ENCODE assay signal across 8 mouse cellular contexts in the genomic region with DNA sequence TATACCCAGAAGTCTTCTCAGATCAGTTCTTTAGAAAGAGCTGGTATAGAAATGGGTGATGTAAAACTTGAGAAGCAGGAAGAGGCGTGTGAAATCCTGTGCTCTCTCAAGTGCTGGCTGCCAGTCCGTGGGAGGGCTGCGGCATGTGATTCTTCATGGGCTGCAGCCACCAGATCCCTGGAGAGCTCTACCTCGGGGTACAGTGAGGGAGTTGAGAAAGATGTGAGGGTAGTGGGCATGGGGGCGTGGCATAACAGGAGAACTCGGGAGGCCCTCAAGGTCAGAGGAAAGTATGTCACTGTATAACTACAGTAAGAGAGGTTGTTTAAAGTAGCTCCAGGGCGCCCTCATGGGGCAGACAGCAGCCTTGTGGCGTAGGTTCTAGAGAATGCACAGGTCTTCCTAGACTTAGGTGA. TPM values are rescaled to one million over a fixed set of nuclear protein-coding genes. Genes with fewer than 3 reads are reported as not detected.
A peak's percentile ranks its signal among the peaks of the same experiment; 100 is the strongest.
DNase-seq lines count a peak whose midpoint lies in the region; ATAC-seq and TF ChIP-seq lines count a peak whose summit lies in the region.

No protein-coding gene starts in this region.

- no peak overlapping the region for H3K4me3 ChIP-seq in heart, adult 2 months
- H3K4me3 ChIP-seq in ES-E14 (ENCODE audit: insufficient read depth in 1 of 2, low read depth in 1 of 2, low read length in 2 of 2, poor library complexity in 1 of 2, severe bottlenecking in 1 of 2) = no peak overlapping the region
- H3K4me3 ChIP-seq in intestine, embryonic 15.5 days (replicated peaks) = no peak overlapping the region

- no peak overlapping the region for H3K4me2 ChIP-seq in intestine, embryonic 15.5 days (replicated peaks)

- H3K27ac ChIP-seq in heart, adult 2 months = no peak overlapping the region
- no peak overlapping the region for H3K27ac ChIP-seq in ES-E14 (ENCODE audit: insufficient read depth, low read depth, low read length, poor library complexity, severe bottlenecking)
- H3K27ac ChIP-seq in intestine, embryonic 15.5 days = no peak overlapping the region

- no peak for TF ChIP-seq EP300 in heart, adult 2 months (IDR thresholded peaks at IDR 0.05; ENCODE audit: insufficient read depth, low read depth, low read length)

- ATAC-seq in common myeloid progenitor, adult 5-6 weeks (replicated peaks; ENCODE audit: low read depth, poor library complexity, severe bottlenecking) = peak; percentile 19; the same call in 1 of the 2 replicates
- peak; percentile 60; the same call in 1 of the 2 replicates for ATAC-seq in intestine, embryonic 15.5 days

- H3K36me3 ChIP-seq in heart, adult 2 months (ENCODE audit: control insufficient read depth, insufficient read depth, low read length) = no peaks in the 10 kb centered on the region
- no peaks in the 10 kb centered on the region; the same call in 1 of the 2 replicates for H3K36me3 ChIP-seq in ES-E14 (ENCODE audit: control insufficient read depth, insufficient read depth, low read length, poor library complexity, severe bottlenecking)
- no peaks in the 10 kb centered on the region for H3K36me3 ChIP-seq in intestine, embryonic 15.5 days

- H3K79me2 ChIP-seq in heart, adult 2 months (replicated peaks; ENCODE audit: control insufficient read depth, insufficient read depth, low read length) = no peaks in the 10 kb centered on the region

- no peaks in the 10 kb centered on the region for H3K9me3 ChIP-seq in ES-E14 (ENCODE audit: control insufficient read depth, insufficient read depth, low read depth, low read length)
- H3K9me3 ChIP-seq in intestine, embryonic 15.5 days = no peaks in the 10 kb centered on the region

- peak in 1 of 2 experiments; percentile 61 for DNase-seq in heart, adult 2 months
- DNase-seq in heart, adult 8-10 months (ENCODE audit: low spot score) = no peak
- peak; percentile 34 for DNase-seq in ES-E14 (ENCODE audit: low read depth, low spot score)
- peak; percentile 59 for DNase-seq in liver
- DNase-seq in retina, postnatal 1 day = peak; percentile 69
- DNase-seq in cerebellum, adult 8-10 months = no peak

- WGBS in heart, adult 2 months = 19% methylated on average over 8 of the region's 8 CpGs
- 26% methylated on average over 8 of the region's 8 CpGs for WGBS in intestine, embryonic 15.5 days

- no peaks in the 10 kb centered on the region for H3K27me3 ChIP-seq in heart, adult 2 months (ENCODE audit: control insufficient read depth, insufficient read depth, low read length)
- no peaks in the 10 kb centered on the region for H3K27me3 ChIP-seq in intestine, embryonic 15.5 days (replicated peaks)

- H3K4me1 ChIP-seq in heart, adult 2 months (ENCODE audit: control insufficient read depth, insufficient read depth, low read length) = no peaks in the 10 kb centered on the region
- H3K4me1 ChIP-seq in ES-E14 (ENCODE audit: control insufficient read depth in 2 of 2, insufficient read depth in 2 of 2, low read length in 2 of 2, poor library complexity in 1 of 2) = no peaks in the 10 kb centered on the region
- H3K4me1 ChIP-seq in intestine, embryonic 15.5 days (replicated peaks) = no peaks in the 10 kb centered on the region

- no peak overlapping the region for H3K9ac ChIP-seq in heart, adult 2 months (ENCODE audit: low read depth, low read length)
- no peak overlapping the region for H3K9ac ChIP-seq in ES-E14 (ENCODE audit: insufficient read depth, low read depth, low read length, poor library complexity, severe bottlenecking)
- H3K9ac ChIP-seq in intestine, embryonic 15.5 days = no peak overlapping the region

- TF ChIP-seq CTCF in heart, adult 2 months (IDR thresholded peaks at IDR 0.05) = peak; percentile 74

- intact Hi-C loops in heart, adult 2 months (cut with DNase I) = loop anchor here (5.0 kb wide), 1 partner anchor 46 kb away; no protein-coding TSS in a partner anchor

- no peak for TF ChIP-seq POLR2A in heart, adult 2 months (IDR thresholded peaks at IDR 0.05; ENCODE audit: insufficient read depth, low read depth, low read length)

- in situ Hi-C loops in ES-E14 (cut with MboI; ENCODE audit: low sequenced_read_pairs in 2 of 2, unreplicated experiment in 2 of 2) = no loop called here

TF ChIP-seq in ES-E14, 5 proteins besides CTCF, POLR2A, EP300 and RAD21:
- no peak for TF ChIP-seq HCFC1 (IDR thresholded peaks at IDR 0.05; ENCODE audit: borderline replicate concordance, insufficient read depth, low read length)
- TF ChIP-seq MAFK (IDR thresholded peaks at IDR 0.05; ENCODE audit: insufficient read depth, low read depth, low read length) = no peak
- TF ChIP-seq ZNF384 (IDR thresholded peaks at IDR 0.05; ENCODE audit: low read depth, low read length) = no peak
- TF ChIP-seq ZC3H11A (IDR thresholded peaks at IDR 0.05; ENCODE audit: borderline replicate concordance, low read depth, low read length) = no peak
- no peak for TF ChIP-seq CHD2 (IDR thresholded peaks at IDR 0.05; ENCODE audit: low read depth, low read length)

RNA-seq across cellular contexts. Expression of gene Tmem121b, which starts 10.4 kb away (rescaled TPM):
- not detected for total RNA-seq in heart, adult 2 months (2021)
- not detected in 2 replicates for polyA plus RNA-seq in heart, adult 2 months (2012; rRNA removed)
- not detected for total RNA-seq in heart, adult 8-10 months (2022)
- 0.09 and 0.11 TPM in 2 replicates for total RNA-seq in ES-E14 (2012; rRNA removed)
- total RNA-seq in common myeloid progenitor, adult 5-6 weeks (2017) = 0.53 and 0.73 TPM in 2 replicates
- polyA plus RNA-seq in intestine, embryonic 15.5 days (2015; fragmentation: Nextera tagmentation; extraction: Ambion mirVana) = 0.05 and 0.10 TPM in 2 replicates

RNA-seq across cellular contexts. Expression of gene Il17ra, which starts 20.2 kb away (rescaled TPM):
- total RNA-seq in heart, adult 2 months (2021) = 1 to 10 TPM; 2.1 to 2.4 TPM
- 5.4 and 5.9 TPM in 2 replicates for polyA plus RNA-seq in heart, adult 2 months (2012; rRNA removed)
- total RNA-seq in heart, adult 8-10 months (2022) = 1 to 10 TPM; 2.4 to 5.1 (median 3.0) TPM
- 7.0 and 9.1 TPM in 2 replicates for total RNA-seq in ES-E14 (2012; rRNA removed)
- total RNA-seq in common myeloid progenitor, adult 5-6 weeks (2017) = 29.6 and 31.8 TPM in 2 replicates
- polyA plus RNA-seq in intestine, embryonic 15.5 days (2015; fragmentation: Nextera tagmentation; extraction: Ambion mirVana) = 5.2 and 6.7 TPM in 2 replicates

RNA-seq across cellular contexts. Expression of gene Hdhd5, which starts 47.9 kb away (rescaled TPM):
- 10 to 100 TPM; 17.1 to 18.4 TPM for total RNA-seq in heart, adult 2 months (2021)
- polyA plus RNA-seq in heart, adult 2 months (2012; rRNA removed) = 29.9 and 38.7 TPM in 2 replicates
- total RNA-seq in heart, adult 8-10 months (2022) = 10 to 100 TPM; 20.1 to 25.0 (median 22.9) TPM
- 27.4 and 36.5 TPM in 2 replicates for total RNA-seq in ES-E14 (2012; rRNA removed)
- total RNA-seq in common myeloid progenitor, adult 5-6 weeks (2017) = 11.6 and 15.0 TPM in 2 replicates
- polyA plus RNA-seq in intestine, embryonic 15.5 days (2015; fragmentation: Nextera tagmentation; extraction: Ambion mirVana) = 15.7 and 16.5 TPM in 2 replicates

Comparison
In these comparisons a context has a peak if more than half of its experiments do, and no peak if none do; other contexts are left out.
1. DNase-seq: peak in ES-E14 (single experiment), liver (single experiment) and retina, postnatal 1 day (single experiment); none in heart, adult 8-10 months (single experiment) and cerebellum, adult 8-10 months (single experiment).